8 mouse cellular contexts compared by ENCODE assay signal in genomic region chr5:107868905-107869424, GRCm38 (mm10). TPM values are rescaled to one million over a fixed set of nuclear protein-coding genes. Genes with fewer than 3 reads are reported as not detected.
DNase-seq lines count a peak whose midpoint lies in the region; ATAC-seq lines count a peak whose summit lies in the region.

No protein-coding gene starts in this region.

- under 1% methylated on average over 58 of the region's 58 CpGs for WGBS in heart, embryonic 12.5 days
- under 1% methylated on average over 58 of the region's 58 CpGs for WGBS in kidney, embryonic 16.5 days

- peak overlapping the region; percentile 68 for H3K4me2 ChIP-seq in heart, embryonic 12.5 days
- H3K4me2 ChIP-seq in kidney, embryonic 16.5 days (replicated peaks; ENCODE audit: low read depth, low read length): peak overlapping the region; percentile 53

- peak overlapping the region; percentile 94 for H3K9ac ChIP-seq in heart, embryonic 12.5 days
- peak overlapping the region; percentile 97 for H3K9ac ChIP-seq in kidney, embryonic 16.5 days (replicated peaks; ENCODE audit: low read length)

- no peaks in the 10 kb centered on the region for H3K9me3 ChIP-seq in erythroblast, embryonic 14.5 days (ENCODE audit: control insufficient read depth, low read length)
- H3K9me3 ChIP-seq in heart, embryonic 12.5 days (replicated peaks): no peaks in the 10 kb centered on the region
- no peaks in the 10 kb centered on the region for H3K9me3 ChIP-seq in kidney, embryonic 16.5 days (ENCODE audit: low read length)

- peaks cover 79% of the 10 kb centered on the region for H3K4me1 ChIP-seq in erythroblast, embryonic 14.5 days (ENCODE audit: control insufficient read depth)
- H3K4me1 ChIP-seq in heart, embryonic 12.5 days (replicated peaks): peaks cover 45% of the 10 kb centered on the region
- peaks cover 16% of the 10 kb centered on the region for H3K4me1 ChIP-seq in kidney, embryonic 16.5 days (ENCODE audit: insufficient read depth, low read length)

- peak overlapping the region; percentile 77 for H3K4me3 ChIP-seq in erythroblast, embryonic 14.5 days (replicated peaks)
- peak overlapping the region; percentile 99 for H3K4me3 ChIP-seq in heart, embryonic 12.5 days
- peak overlapping the region; percentile 74 for H3K4me3 ChIP-seq in kidney, embryonic 16.5 days (ENCODE audit: low read length)

- peak overlapping the region; percentile 95 for H3K27ac ChIP-seq in heart, embryonic 12.5 days (ENCODE audit: poor library complexity, severe bottlenecking)
- H3K27ac ChIP-seq in kidney, embryonic 16.5 days (ENCODE audit: low read length): peak overlapping the region; percentile 95

- DNase-seq in CD4-positive, CD25-positive, alpha-beta regulatory T cell, adult 2 months (ENCODE audit: low read depth, low spot score): peak; percentile 62
- peak; percentile 81 for DNase-seq in brain, embryonic 18.5 days (ENCODE audit: low read depth, low spot score)
- DNase-seq in liver: peak; percentile 95
- peak; percentile 35 to 36 for DNase-seq in monocyte, adult 2 months (ENCODE audit: low read depth in 1 of 2, low spot score in 2 of 2)
- DNase-seq in spleen, postnatal 36 days (ENCODE audit: low spot score in 2 of 2): peak; percentile 83 to 85

- peak; percentile 97 for ATAC-seq in heart, embryonic 12.5 days (ENCODE audit: insufficient number of reproducible peaks, low FRiP score)
- peak; percentile 100 for ATAC-seq in kidney, embryonic 16.5 days (ENCODE audit: low FRiP score, low TSS enrichment)

- peaks cover 88% of the 10 kb centered on the region for H3K36me3 ChIP-seq in erythroblast, embryonic 14.5 days (ENCODE audit: control insufficient read depth)
- no peaks in the 10 kb centered on the region for H3K36me3 ChIP-seq in heart, embryonic 12.5 days
- H3K36me3 ChIP-seq in kidney, embryonic 16.5 days (ENCODE audit: insufficient read depth, low read length): no peaks in the 10 kb centered on the region

- H3K27me3 ChIP-seq in erythroblast, embryonic 14.5 days (ENCODE audit: control insufficient read depth): no peaks in the 10 kb centered on the region
- no peaks in the 10 kb centered on the region for H3K27me3 ChIP-seq in heart, embryonic 12.5 days (replicated peaks)
- H3K27me3 ChIP-seq in kidney, embryonic 16.5 days (ENCODE audit: insufficient read depth, low read length): no peaks in the 10 kb centered on the region

RNA-seq across cellular contexts. Expression of gene Evi5, which starts 5.9 kb away (rescaled TPM):
- 1.5 and 1.9 TPM in 2 replicates for polyA plus RNA-seq in erythroblast, embryonic 14.5 days (2012)
- polyA plus RNA-seq in heart, embryonic 12.5 days (2016; fragmentation: Nextera tagmentation; extraction: Ambion mirVana): 55.3 and 57.5 TPM in 2 replicates
- 76.5 and 79.9 TPM in 2 replicates for polyA plus RNA-seq in kidney, embryonic 16.5 days (2015; fragmentation: Nextera tagmentation; extraction: Ambion mirVana)

RNA-seq across cellular contexts. Expression of gene Rpl5, which starts 31.3 kb away (rescaled TPM):
- polyA plus RNA-seq in erythroblast, embryonic 14.5 days (2012): 13.2 and 13.5 TPM in 2 replicates
- polyA plus RNA-seq in heart, embryonic 12.5 days (2016; fragmentation: Nextera tagmentation; extraction: Ambion mirVana): 52.3 and 52.7 TPM in 2 replicates
- 81.1 and 82.6 TPM in 2 replicates for polyA plus RNA-seq in kidney, embryonic 16.5 days (2015; fragmentation: Nextera tagmentation; extraction: Ambion mirVana)

RNA-seq across cellular contexts. Expression of gene Ube2d2b, which starts 39.1 kb away (rescaled TPM):
- not detected in 2 replicates for polyA plus RNA-seq in erythroblast, embryonic 14.5 days (2012)
- polyA plus RNA-seq in heart, embryonic 12.5 days (2016; fragmentation: Nextera tagmentation; extraction: Ambion mirVana): 0.33 and 0.40 TPM in 2 replicates
- 0.15 and 0.33 TPM in 2 replicates for polyA plus RNA-seq in kidney, embryonic 16.5 days (2015; fragmentation: Nextera tagmentation; extraction: Ambion mirVana)

Comparison
In these comparisons a context has a peak if more than half of its experiments do, and no peak if none do; other contexts are left out.
1. Peak in every context shown above with its lines: DNase-seq, ATAC-seq, H3K4me3 ChIP-seq and H3K27ac ChIP-seq.
2. DNase-seq: peak in every context shown above with its lines; median percentile 95 in liver; 84 in spleen, postnatal 36 days; 81 in brain, embryonic 18.5 days; 62 in CD4-positive, CD25-positive, alpha-beta regulatory T cell, adult 2 months; 36 in monocyte, adult 2 months.
3. RNA of gene Evi5, which starts 5.9 kb away (polyA plus RNA-seq): 76.5 to 79.9 TPM in kidney, embryonic 16.5 days and 55.3 to 57.5 TPM in heart, embryonic 12.5 days; 1.5 to 1.9 TPM in erythroblast, embryonic 14.5 days; every median in the first group is over 10 times any median in the second.